Mouse (Mus musculus) hindbrain, embryonic 16.5 days (tissue): ENCODE data around the gene Ago4. TPM values are rescaled to one million over a fixed set of nuclear protein-coding genes. Genes with fewer than 3 reads are reported as not detected.

Experiments
- ATAC-seq: fragments of 200-750 bp; cut with Nextera tagmentation; 2 replicates; pipeline ENCODE4 v1.8.0; 2017; ENCODE audit warnings: moderate TSS enrichment, moderate library complexity
- H3K27ac ChIP-seq: fragments of 300-500 bp; sonication (generic); 2 replicates; pipeline ENCODE4 v1.5.1; 2014; ENCODE audit warnings: low read depth, mild to moderate bottlenecking, control low read depth, low read length, moderate library complexity
- H3K27me3 ChIP-seq: fragments of 300-500 bp; sonication (generic); replicated peaks from 2 replicates; pipeline ENCODE4 v1.6.1; 2014; ENCODE audit warnings: low read length; ENCODE audit not compliant: control insufficient read depth, insufficient read depth
- H3K36me3 ChIP-seq: fragments of 300-500 bp; sonication (generic); 2 replicates; pipeline ENCODE4 v1.6.1; 2014; ENCODE audit warnings: mild to moderate bottlenecking, low read length, moderate library complexity, mixed read lengths; ENCODE audit not compliant: control insufficient read depth, insufficient read depth
- H3K4me1 ChIP-seq: fragments of 300-500 bp; sonication (generic); 2 replicates; pipeline ENCODE4 v1.6.1; 2014; ENCODE audit warnings: low read depth, low read length; ENCODE audit not compliant: control insufficient read depth, insufficient read depth
- H3K4me2 ChIP-seq: fragments of 300-500 bp; sonication (generic); 2 replicates; pipeline ENCODE4 v1.6.1; 2014; ENCODE audit warnings: mild to moderate bottlenecking, low read length, control low read depth, moderate library complexity
- H3K4me3 ChIP-seq: fragments of 300-500 bp; sonication (generic); 2 replicates; pipeline ENCODE4 v1.5.1; 2014; ENCODE audit warnings: mild to moderate bottlenecking, low read length, control low read depth, moderate library complexity
- H3K9ac ChIP-seq: fragments of 300-500 bp; sonication (generic); 2 replicates; pipeline ENCODE4 v1.6.1; 2014; ENCODE audit warnings: low read depth, mild to moderate bottlenecking, control low read depth, low read length, moderate library complexity
- H3K9me3 ChIP-seq: fragments of 300-500 bp; sonication (generic); 2 replicates; pipeline ENCODE4 v1.6.1; 2014; ENCODE audit warnings: mild to moderate bottlenecking, low read length, moderate library complexity; ENCODE audit not compliant: control insufficient read depth
- WGBS: fragments of 180-500 bp; shearing (Covaris S2); extraction: QIAGEN DNeasy Blood & Tissue Kit; methylation state at CpG from one replicate; pipeline ENCODE4 v1.1.7; 2014; 5-methylcytosine and 5-hydroxymethylcytosine counted together
- polyA plus RNA-seq: library from polyadenylated mRNA; unstranded; fragments of >200 nt; fragmentation: Nextera tagmentation; extraction: Ambion mirVana; gene quantifications from 2 replicates; pipeline ENCODE4 v1.2.1, GENCODE M21; 2015

Gene Ago4
- polyA plus RNA-seq, 1 experiment from 2014 or later: 6.0 TPM

DNA sequence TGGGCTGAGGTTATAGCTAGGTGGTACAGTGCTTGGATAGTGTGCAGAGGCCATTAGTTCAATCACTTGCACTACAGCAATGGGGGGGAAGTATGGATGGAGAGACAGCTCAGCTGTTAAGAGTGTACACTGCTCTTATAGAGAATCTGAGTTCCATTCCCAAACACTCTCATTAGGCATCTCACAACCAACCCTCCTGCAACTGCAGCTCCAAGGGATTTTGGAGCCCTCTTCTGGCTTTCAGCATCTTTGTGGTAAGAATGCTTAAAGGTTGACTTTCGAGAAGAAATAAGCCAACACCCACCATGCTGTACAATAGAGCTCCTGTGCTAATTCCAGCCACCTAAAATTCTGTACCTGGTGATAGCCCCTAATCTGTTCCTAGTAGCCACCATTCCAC, 47.1 kb downstream of the Ago4 start:
- ATAC-seq: no peak
- no peak overlapping the region for H3K4me3 ChIP-seq
- no peaks in the 10 kb centered on the region for H3K9me3 ChIP-seq
- H3K4me1 ChIP-seq: no peaks in the 10 kb centered on the region
- 88% methylated on average over 1 of the region's 1 CpGs for WGBS
- H3K36me3 ChIP-seq: no peaks in the 10 kb centered on the region; the same call in 1 of the 2 replicates
- H3K9ac ChIP-seq: no peak overlapping the region
- H3K4me2 ChIP-seq: no peak overlapping the region
- no peaks in the 10 kb centered on the region for H3K27me3 ChIP-seq
- no peak overlapping the region for H3K27ac ChIP-seq

GRCm38 (mm10) chr4:126485065-126485464, 48.2 kb downstream of the Ago4 start:
- Histone ChIP-seq H3K27ac (no peak overlapping the region), H3K36me3 (no peaks in the 10 kb centered on the region; the same call in 1 of the 2 replicates), H3K4me2 (no peak overlapping the region), H3K9me3 (no peaks in the 10 kb centered on the region), H3K4me1 (no peaks in the 10 kb centered on the region), H3K4me3 (no peak overlapping the region), H3K27me3 (no peaks in the 10 kb centered on the region), H3K9ac (no peak overlapping the region)
- no peak for ATAC-seq
- 93% methylated on average over 2 of the region's 2 CpGs for WGBS

- H3K9me3 ChIP-seq: no peaks in the 10 kb centered on the region
- no peak overlapping the region for H3K4me2 ChIP-seq
- 91% methylated on average over 3 of the region's 3 CpGs for WGBS
- H3K4me1 ChIP-seq: no peaks in the 10 kb centered on the region
- no peak for ATAC-seq
- H3K9ac ChIP-seq: no peak overlapping the region
- H3K4me3 ChIP-seq: no peak overlapping the region
- no peak overlapping the region for H3K27ac ChIP-seq
- H3K27me3 ChIP-seq: no peaks in the 10 kb centered on the region
- no peaks in the 10 kb centered on the region; the same call in 1 of the 2 replicates for H3K36me3 ChIP-seq
These were observed 49.4 kb downstream of the Ago4 start for GRCm38 (mm10) chr4:126483874-126484273.

- Histone ChIP-seq H3K27ac (no peak overlapping the region), H3K4me2 (no peak overlapping the region), H3K36me3 (no peaks in the 10 kb centered on the region), H3K4me3 (no peak overlapping the region), H3K9ac (no peak overlapping the region), H3K4me1 (no peaks in the 10 kb centered on the region), H3K27me3 (no peaks in the 10 kb centered on the region), H3K9me3 (no peaks in the 10 kb centered on the region)
- ATAC-seq: no peak
- 82% methylated on average over 12 of the region's 12 CpGs for WGBS
These were observed 50.3 kb downstream of the Ago4 start for GRCm38 (mm10) chr4:126482951-126483350.

DNA sequence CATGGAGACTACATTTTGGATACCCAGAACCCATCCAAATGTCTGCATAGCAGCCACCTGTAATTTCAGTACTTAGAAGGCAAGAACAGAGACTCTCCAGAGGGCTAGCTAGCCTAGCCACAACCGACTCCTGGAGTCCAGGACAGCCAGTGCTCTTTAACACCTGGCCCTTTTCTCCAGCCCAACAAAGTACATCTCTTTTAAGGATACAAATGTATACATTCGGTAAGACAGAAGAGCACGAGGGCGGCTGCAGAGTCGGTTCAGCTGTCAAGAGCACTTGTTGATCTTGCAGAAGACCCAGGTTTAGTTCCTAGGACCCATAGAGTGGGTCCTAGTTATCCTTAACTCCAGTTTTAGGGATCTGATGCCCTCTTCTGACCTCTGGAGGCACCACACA, 51.8 kb downstream of the Ago4 start:
- no peak overlapping the region for H3K4me2 ChIP-seq

GRCm38 (mm10) chr4:126480288-126480687, 53.0 kb downstream of the Ago4 start:
- WGBS: 80% methylated on average over 3 of the region's 3 CpGs
- H3K27ac ChIP-seq: no peak overlapping the region
- no peaks in the 10 kb centered on the region for H3K36me3 ChIP-seq
- H3K4me1 ChIP-seq: no peaks in the 10 kb centered on the region
- H3K27me3 ChIP-seq: no peaks in the 10 kb centered on the region
- H3K9me3 ChIP-seq: no peaks in the 10 kb centered on the region
- no peak overlapping the region for H3K4me2 ChIP-seq
- ATAC-seq: no peak
- H3K9ac ChIP-seq: no peak overlapping the region
- H3K4me3 ChIP-seq: no peak overlapping the region

More for the DNA sequence above, 51.8 kb downstream of the Ago4 start:
- H3K4me3 ChIP-seq: no peak overlapping the region
- H3K4me1 ChIP-seq: no peaks in the 10 kb centered on the region
- H3K36me3 ChIP-seq: no peaks in the 10 kb centered on the region
- H3K27me3 ChIP-seq: no peaks in the 10 kb centered on the region
- 96% methylated on average over 5 of the region's 5 CpGs for WGBS
- H3K9me3 ChIP-seq: no peaks in the 10 kb centered on the region
- ATAC-seq: no peak
- no peak overlapping the region for H3K27ac ChIP-seq
- no peak overlapping the region for H3K9ac ChIP-seq

GRCm38 (mm10) chr4:126473031-126473430, 60.2 kb downstream of the Ago4 start:
- no peaks in the 10 kb centered on the region for H3K36me3 ChIP-seq
- no peak overlapping the region for H3K27ac ChIP-seq
- H3K27me3 ChIP-seq: no peaks in the 10 kb centered on the region
- H3K9ac ChIP-seq: no peak overlapping the region
- no peaks in the 10 kb centered on the region for H3K9me3 ChIP-seq
- no peak for ATAC-seq
- WGBS: 54% methylated on average over 5 of the region's 5 CpGs
- no peak overlapping the region for H3K4me2 ChIP-seq
- peaks cover 2% of the 10 kb centered on the region; the same call in 1 of the 2 replicates for H3K4me1 ChIP-seq
- H3K4me3 ChIP-seq: no peak overlapping the region

DNA sequence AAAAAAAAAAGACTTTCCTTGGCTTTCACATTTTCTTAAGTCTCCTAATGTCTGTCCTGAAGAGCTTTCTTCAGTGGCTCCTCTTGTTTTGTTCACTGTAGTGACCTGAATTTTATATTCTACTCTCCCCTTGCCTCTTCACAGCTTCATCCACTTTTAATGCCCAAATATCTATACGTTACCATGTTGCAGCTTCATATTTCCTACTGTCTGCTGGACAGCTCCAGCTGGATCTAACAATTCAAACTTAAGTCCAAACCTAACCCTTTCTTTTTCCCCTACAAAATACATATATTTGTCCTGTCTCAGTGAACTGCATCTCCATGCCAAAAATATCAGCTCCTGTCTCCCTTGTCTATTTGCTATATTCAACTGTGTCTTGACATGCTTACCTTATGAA, 63.9 kb downstream of the Ago4 start:
- H3K4me3 ChIP-seq: no peak overlapping the region
- no peaks in the 10 kb centered on the region for H3K9me3 ChIP-seq
- no peak for ATAC-seq
- H3K4me1 ChIP-seq: peaks cover 30% of the 10 kb centered on the region
- H3K27ac ChIP-seq: no peak overlapping the region; the same call in 1 of the 2 replicates
- H3K27me3 ChIP-seq: no peaks in the 10 kb centered on the region
- H3K9ac ChIP-seq: no peak overlapping the region
- peak overlapping the region; percentile 70; the same call in 1 of the 2 replicates for H3K4me2 ChIP-seq
- WGBS: 61% methylated on average over 1 of the region's 1 CpGs
- no peaks in the 10 kb centered on the region for H3K36me3 ChIP-seq

- 5% methylated on average over 8 of the region's 8 CpGs for WGBS
These were observed 64.3 kb downstream of the Ago4 start for GRCm38 (mm10) chr4:126468925-126469324.

More at GRCm38 (mm10) chr4:126468925-126469324, 64.3 kb downstream of the Ago4 start:
- Histone ChIP-seq H3K36me3 (no peaks in the 10 kb centered on the region), H3K9ac (peak overlapping the region; percentile 99), H3K4me3 (peak overlapping the region; percentile 96), H3K4me2 (peak overlapping the region; percentile 70), H3K4me1 (peaks cover 34% of the 10 kb centered on the region), H3K9me3 (no peaks in the 10 kb centered on the region), H3K27me3 (no peaks in the 10 kb centered on the region), H3K27ac (peak overlapping the region; percentile 98)
- ATAC-seq: no peak
